Mouse (Mus musculus): ENCODE data around the gene Ahctf1.

Ahctf1 gene

DNA sequence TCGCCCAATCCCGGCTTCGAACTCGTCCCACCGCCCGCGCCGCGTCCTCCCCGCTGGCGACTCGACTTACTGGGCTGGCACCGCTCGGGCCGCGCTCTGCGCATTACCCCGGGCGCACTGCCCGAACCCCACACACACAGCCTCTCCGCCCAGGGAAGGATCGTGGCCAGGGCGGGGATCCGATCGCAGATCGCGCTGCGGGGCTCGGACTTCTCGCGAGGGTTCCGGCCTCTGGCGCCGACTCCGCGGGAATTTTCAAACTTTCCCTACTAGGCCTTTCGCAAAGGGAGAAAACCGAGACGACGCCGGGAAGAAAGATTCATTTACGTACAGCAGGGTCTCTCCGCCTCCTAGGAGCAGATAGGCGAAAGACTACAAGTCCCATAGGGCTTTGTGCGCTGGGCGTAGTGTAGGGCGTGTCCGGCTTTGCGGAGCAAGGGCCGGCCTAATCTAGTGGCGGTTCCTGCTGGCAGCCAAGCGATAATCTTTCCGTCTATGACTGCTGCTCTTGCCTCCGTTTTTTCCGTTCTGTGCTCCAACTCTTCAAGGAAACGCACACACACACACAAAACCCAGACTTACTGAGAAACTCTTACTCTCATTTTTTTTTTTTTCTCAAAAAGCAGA lies at the start of gene Ahctf1:
TSS of gene Ahctf1 (minus strand) at position 168 of the 627 bp plus-strand sequence.
- peak; percentile 92 for DNase-seq (ENCODE audit: low spot score)

GRCm38 (mm10) chr1:179847759-179848389 lies 44.4 kb upstream of the Ahctf1 start:
- peak; percentile 69 for DNase-seq (ENCODE audit: low spot score)

GRCm38 (mm10) chr1:179847173-179847572 lies 43.7 kb upstream of the Ahctf1 start:
- no peak for DNase-seq (ENCODE audit: low spot score)

DNA sequence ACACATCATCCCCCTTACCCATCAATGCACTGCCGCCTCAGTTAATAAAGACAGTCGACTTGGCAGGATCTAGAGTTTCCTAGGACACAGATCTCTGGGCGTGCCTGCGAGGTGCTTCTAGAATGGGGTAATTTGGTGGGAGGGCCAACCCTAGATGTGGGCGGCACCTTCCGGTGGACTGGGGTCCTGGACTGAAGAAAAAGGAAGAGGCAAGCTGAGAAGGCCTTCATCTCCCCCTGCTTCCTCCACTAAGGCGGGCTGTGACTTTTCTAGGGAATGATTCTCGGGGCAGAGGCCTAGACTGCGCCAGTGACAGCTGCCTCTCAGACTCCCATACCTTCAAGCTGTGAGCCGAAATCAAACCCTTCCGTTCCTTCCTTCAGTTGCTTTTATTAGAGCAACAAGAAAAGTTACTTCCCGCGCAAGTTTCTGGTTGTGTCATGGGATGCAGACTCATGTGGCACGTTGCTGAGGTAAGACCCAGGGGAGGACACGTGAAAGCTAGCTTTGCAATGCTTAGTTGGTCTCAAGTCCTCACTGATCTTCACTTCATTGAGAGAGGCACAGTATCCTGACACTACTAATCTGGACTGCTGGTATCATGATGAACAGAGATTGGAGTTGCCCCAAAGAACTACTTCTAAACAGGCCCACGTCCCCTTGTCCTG lies 42.5 kb upstream of the Ahctf1 start:
- no peak for DNase-seq (ENCODE audit: low spot score)

GRCm38 (mm10) chr1:179844894-179845293 lies 41.4 kb upstream of the Ahctf1 start:
- peak; percentile 83 for DNase-seq (ENCODE audit: low spot score)

- no peak for DNase-seq (ENCODE audit: low spot score)
These were observed 40.5 kb upstream of the Ahctf1 start for GRCm38 (mm10) chr1:179843981-179844380.

DNA sequence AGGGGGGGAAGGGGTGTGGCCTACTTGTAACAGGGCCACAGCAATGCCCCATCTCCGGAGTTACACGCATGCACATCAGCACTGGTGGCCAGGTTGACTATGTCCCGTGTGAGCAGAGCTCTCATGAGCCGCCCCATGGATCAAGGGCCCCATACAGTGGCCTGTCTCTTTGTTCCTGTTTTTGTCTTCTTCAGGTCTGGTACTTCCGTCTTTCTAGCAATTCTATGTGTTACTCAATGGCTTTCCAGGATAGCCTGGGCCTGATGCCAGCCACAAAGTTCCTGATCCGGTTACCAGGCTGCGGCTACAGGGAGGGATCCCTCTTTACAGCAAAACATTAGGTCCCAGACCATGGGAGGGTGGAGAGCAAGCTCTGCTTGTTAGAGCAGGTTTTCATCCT lies 39.1 kb upstream of the Ahctf1 start:
- no peak for DNase-seq (ENCODE audit: low spot score)

DNA sequence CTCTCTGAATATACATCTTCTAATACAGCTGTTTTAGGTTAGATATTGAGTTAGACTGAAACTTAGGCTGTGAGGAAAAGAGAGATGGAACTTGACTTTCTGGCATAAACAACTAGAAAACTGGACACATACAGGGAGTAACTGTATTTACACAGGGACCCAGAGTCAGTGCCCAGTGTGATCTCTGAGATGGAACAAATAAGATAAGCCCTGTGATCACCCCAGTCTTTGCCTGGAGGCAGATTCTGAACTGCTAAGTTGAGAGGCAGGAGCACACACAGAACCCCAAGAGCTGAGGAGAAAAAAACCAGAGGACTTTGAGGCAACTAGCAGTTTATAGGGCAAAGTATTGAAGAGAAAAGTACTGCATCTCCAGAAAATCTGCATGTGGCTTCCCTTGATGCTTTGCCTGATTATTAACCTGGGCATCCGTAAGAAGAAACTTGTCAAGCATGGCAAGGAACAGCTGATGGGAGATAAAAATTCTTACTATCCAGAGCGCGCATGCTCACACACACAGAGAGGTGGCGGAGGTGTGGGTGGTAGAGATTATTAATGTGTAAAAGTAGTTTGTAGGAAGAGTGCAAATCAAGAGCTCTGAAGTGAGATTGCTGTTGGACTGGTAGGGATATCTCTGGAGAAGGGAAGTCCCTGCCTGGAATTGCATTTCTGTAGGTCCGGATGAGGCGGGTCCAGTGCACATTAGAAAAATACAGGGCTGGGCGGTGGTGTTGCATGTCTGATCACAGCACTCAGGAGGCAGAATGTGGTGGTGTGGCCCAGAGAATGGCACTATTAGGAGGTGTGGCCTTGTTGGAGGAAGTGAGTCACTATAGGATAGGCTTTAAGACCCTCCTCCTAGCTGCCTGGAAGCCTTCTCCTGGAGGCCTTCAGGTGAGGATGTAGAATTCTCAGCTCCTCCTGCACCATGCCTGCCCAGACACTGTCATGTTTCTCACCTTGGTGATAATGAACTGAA lies 33.2 kb upstream of the Ahctf1 start:
- DNase-seq (ENCODE audit: low spot score): no peak

DNA sequence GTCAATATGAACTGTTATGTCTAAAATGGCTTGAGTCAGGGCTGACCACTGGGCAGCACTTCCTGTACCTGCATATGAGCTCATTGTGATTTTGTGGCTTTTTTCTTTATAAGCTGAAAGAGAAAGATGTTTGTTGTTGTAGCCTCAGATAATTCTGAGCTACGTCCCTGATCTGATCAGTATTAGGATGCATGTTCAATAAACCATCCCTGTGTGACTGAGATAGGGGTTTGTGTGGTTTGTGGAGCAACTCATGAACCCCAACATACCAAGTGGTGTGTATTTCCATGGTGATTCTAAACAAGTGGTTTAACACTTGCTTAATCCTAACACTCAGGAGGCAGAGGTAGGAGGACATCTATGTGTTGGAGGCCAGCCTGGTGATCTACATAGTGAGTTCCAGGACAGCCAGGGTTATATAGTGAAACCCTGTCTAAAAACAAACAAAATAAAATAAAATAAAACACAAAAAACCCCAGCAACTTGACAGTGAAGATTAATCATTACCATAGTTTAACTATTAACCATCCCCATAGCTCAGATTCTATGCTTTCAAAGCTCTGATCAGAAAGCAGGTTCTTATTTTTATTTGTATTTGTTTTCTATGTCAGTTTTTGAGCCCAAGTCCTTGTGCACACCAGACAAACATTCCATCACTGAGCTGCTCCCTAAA lies 32.4 kb upstream of the Ahctf1 start:
- no peak for DNase-seq (ENCODE audit: low spot score)

- DNase-seq (ENCODE audit: low spot score): no peak
These were observed 30.1 kb upstream of the Ahctf1 start for GRCm38 (mm10) chr1:179833596-179833995.

- no peak for DNase-seq (ENCODE audit: low spot score)
These were observed 29.3 kb upstream of the Ahctf1 start for GRCm38 (mm10) chr1:179832710-179833240.

DNA sequence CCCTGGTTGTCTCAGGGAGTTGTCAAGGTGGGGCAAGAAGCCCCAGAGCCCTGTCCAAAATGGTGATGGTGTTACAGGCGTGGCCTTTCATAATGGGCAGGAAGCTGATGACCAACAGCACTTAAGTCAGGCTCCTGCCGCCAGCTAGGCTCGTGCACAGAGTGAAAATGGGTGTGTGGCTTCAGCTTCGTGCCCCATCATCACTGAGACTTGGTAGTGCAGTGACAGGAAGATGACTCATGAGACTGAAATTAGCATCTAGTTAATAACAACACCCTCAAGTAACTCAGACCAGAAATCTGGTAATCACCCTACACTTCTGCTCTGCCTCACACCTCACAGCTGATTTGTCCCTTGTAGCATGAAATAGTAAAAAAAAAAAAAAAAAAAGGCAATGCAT lies 25.4 kb upstream of the Ahctf1 start:
- no peak for DNase-seq (ENCODE audit: low spot score)

- DNase-seq (ENCODE audit: low spot score): no peak
These were observed 24.6 kb upstream of the Ahctf1 start for GRCm38 (mm10) chr1:179828051-179828450.

DNA sequence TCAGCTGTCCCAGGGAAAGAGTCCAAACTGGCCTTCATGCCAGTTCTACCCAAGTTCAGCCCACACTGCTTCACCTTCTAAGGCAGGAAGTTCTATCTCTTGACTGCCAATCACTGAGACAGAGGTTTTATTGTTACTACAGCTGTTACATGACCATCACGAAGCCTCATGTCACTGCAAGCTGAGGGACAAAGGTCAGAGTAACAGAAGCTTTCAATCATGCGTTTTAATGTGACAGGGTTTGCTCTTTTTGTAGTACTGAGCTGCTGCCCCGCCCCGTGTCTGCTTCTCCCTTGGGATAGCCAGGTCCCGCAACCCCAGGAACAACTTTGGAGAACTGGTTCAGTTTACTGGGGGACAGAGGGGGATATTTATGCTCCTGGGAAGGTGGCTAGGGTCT lies 21.1 kb upstream of the Ahctf1 start:
- no peak for DNase-seq (ENCODE audit: low spot score)

DNA sequence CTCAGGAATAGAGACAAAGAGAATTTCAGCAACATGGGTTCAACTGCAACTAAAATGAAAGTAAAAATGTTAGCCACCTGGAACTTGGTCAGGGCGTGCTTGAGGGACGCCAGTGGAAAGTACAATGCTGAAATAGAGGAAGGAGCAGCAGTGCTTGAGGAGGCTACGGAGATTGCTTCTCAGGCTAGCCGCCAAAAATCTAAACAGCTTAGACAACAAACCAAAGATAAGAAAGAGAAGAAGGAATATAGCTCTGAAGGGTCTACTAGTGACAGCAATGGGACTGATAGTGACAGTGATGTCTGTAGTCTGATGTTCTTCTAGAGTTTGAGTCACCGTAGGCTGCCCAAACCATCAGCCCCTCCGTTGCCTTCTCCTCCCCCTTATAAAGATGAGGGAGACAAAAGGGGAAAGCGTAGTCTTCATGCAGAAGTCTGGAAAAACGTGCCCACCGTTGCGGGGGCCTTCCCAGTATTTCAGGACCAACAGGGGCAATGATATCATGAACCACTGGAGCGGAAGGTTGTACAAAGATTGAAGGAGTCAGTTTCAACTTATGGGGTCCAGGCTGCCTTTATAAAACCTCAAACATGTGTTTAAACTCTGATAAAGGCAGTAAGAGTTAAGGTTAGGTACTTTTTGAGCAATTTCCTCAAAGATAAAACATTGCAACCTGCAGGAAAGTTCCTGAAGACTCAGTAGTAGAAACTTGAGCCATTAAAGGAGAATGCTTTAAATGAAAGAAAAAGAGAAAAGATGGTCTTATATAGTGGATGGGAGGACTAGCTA lies 15.2 kb upstream of the Ahctf1 start:
- peak; percentile 29 for DNase-seq (ENCODE audit: low spot score)

- no peak for DNase-seq (ENCODE audit: low spot score)
These were observed 11.1 kb upstream of the Ahctf1 start for GRCm38 (mm10) chr1:179814616-179815015.

DNA sequence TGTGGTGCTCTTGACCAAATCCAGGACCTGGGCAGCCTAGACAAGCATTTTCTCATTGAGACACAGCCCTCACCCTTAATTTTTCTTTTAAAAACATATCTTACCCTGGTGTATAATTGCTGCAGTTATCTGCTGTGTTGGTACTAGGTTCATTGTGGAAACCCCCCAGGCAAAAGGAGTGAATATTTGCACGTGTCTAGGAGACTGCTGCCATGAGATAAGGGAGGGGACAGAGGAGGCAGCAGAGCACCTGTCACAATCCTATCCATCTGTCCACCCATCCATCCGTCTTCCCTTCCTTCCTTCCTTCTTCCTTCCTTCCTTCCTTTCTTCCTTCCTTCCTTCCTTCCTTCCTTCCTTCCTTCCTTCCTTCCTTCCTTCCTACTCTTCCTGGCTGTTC lies 9.9 kb upstream of the Ahctf1 start:
- peak; percentile 48 for DNase-seq (ENCODE audit: low spot score)

GRCm38 (mm10) chr1:179808300-179808699 lies 4.8 kb upstream of the Ahctf1 start:
- peak; percentile 40 for DNase-seq (ENCODE audit: low spot score)

DNA sequence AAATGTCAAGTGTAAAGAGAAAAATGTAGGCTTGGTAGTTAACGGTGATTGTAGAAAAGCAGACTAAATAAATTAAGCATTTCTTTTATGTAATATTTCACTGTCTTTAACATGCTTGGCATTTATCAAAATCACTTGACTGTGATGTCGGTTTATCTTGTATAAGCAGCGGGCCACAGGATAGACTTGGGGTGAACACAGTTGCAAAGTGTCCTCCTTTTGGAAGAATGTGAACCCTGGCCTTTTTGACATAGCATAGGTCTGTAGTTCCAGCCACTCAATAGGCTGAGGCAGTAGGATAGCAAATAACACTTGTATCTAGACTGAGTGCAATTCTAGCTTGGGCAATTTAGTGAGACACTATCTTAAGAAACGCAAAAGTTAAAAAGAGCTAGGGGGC lies 4.0 kb upstream of the Ahctf1 start:
- peak; percentile 23 for DNase-seq (ENCODE audit: low spot score)

DNA sequence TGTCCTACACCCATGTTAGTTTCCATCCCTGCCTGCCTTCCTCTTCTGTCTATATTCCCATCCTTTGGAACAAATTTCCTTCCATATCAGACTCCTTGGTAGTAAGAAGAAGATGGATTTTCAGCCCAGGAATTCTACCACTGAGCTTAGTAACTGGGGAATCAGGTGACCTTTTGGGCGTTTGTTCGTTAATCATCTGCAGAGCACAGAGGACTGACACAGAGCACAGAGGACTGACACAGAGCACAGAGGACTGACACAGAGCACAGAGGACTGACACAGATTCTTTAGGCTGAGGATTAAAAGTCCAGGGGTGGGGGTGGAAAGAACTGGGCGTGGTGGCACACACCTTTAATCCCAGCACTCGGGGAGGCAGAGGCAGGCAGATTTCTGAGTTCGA lies 2.3 kb upstream of the Ahctf1 start:
- no peak for DNase-seq (ENCODE audit: low spot score)
